Mouse (Mus musculus) brain, adult 2 months (tissue): ENCODE data around the gene Ssmem1.

ENCODE experiments used
- DNase-seq: peaks from one replicate; pipeline ENCODE4 v3.0.0; 2011; ENCODE audit warnings: low read depth, low spot score

Ssmem1 gene

DNA sequence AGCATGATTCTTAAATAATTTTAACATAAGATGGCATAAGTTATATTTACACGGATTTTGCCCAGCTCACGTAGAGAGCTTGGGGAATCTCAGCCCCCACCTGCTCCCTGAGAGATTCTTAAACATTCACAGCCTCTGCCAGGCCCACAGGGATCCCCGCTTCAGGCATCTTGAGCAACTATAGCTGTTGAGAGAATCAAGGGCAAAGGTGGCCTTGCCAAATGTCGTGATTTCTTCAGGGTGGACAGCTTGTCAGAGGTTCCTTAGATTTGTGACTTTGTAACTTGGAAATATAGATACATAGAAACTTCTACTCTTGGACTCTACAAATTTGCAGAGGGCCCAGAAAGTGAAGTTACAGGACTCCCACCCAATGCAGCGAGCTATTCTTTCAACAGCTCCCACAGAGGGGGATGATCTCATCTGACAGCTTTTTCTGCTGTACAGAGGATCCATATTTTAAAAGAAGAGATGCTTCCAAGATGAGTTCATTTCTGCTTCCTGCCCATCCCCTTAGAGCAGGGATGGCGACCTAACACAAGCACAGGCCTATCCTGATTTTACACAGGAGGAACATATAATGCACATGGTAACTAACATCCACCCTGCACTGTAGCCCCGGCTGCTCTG is 43.8 kb downstream of the Ssmem1 start:
- DNase-seq: peak; percentile 62

DNA sequence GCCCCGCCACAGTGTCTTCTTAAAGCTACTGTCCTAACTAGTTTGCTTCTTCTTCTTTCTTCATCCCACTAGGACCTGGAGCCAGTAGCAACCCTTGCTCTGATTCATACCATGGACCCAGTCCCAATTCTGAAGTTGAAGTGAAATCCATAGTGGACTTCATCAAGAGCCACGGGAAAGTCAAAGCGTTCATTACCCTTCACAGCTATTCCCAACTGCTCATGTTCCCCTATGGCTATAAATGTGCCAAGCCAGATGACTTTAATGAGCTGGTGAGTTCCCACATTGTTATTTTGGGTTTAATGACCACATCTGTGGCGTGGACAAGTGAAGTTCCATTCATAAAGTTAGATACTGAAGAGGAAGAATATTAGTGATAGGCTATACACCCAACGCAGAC is 44.4 kb downstream of the Ssmem1 start:
- no peak for DNase-seq

- peak; percentile 59 for DNase-seq
Observed at GRCm38 (mm10) chr6:30554621-30555170, 45.0 kb downstream of the Ssmem1 start.

DNA sequence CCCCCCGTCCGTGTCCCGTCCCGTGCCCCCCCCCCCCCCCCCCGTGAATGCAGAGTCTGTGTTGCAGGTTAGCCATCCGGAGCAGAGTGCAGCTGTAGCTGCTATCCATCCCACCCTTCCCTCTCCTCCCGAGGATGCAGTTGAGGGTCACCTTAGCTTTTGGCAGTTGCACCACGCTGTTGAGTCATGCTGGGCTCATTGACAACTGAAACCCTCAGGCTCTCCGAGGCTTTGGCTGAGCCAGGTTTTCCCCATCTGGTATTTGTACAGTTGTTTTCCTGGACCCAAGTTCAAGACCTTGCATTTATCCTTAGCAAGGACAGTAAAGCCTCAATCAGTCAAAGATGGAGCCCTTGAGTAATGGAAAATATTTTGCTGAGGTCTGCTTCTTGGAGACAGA is 46.4 kb downstream of the Ssmem1 start:
- peak; percentile 48 for DNase-seq

DNA sequence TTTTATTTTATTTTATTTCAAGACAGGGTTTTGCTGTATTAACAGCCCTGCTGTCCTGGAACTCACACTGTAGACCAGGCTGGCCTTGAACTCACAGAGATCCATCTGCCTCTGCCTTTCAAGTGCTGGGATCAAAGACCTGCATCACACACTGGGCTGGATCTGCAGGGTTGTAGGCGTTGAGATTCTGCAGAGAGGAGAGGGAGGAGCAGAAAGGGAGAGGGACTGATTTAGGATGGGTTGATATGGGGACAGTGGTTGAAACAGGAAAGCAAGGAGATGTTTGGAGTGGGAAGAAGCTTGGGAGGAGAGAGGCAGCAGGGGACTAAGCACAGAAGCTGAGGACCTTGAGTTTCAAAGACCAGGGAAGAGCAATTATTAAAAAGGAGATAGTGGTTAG is 50.1 kb downstream of the Ssmem1 start:
- DNase-seq: no peak

DNA sequence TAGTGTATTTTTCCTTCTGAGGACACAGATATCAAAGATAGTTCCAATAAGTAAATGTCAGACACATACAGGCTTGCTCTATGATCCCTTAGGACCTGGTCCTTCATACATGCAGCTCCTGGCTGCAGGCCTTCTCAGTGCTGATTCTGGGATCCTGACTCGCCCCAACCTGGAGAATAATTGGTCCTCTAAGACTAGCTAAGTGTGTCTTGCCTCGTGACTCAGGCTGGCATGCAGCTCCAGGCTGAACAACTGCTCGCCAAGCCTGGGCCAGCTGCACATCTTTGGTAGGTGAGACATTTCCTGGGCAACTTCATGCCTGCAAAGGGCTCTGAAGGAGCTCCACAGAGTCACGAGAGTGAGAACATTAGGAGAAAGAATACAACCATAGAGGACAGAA is 52.5 kb downstream of the Ssmem1 start:
- peak; percentile 30 for DNase-seq

GRCm38 (mm10) chr6:30563575-30563974 is 53.9 kb downstream of the Ssmem1 start:
- no peak for DNase-seq

DNA sequence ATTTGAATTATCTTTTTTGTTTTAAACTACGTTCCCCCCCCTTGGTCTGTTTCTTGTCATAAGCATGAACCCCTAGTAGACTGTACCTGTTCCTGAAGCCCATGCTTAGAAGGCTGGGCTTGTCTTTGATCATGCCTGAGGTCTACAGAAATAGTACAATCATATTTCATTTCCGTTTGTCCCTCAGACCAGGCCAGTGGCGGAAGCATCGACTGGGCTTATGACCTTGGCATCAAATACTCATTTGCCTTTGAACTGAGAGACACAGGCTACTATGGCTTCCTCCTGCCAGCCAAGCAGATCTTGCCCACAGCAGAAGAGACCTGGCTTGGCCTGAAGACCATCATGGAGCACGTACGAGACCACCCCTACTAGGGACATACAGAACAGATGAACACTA is 54.4 kb downstream of the Ssmem1 start:
- DNase-seq: no peak

DNA sequence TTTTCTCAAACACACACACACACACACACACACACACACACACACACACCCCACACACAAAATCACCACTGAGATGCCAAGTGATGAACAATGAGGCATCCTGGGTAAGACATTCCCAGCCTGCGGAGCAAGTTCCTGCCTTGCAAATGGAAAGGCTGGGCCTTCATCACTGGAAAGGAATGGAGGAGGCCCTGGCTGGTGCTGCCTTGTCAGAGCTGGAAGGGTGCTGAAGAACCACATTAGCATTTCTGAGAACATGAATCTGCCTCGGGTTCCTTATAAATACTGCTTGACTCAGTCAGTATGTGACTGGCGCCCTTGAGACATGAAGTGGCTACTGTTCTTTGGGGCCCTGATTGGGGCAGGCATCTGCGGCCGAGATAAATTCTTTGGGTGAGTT is 58.4 kb downstream of the Ssmem1 start, which contains the start of gene Cpa4:
Cpa4 (plus strand) TSS at position 301 of the 400 bp plus-strand sequence.
- DNase-seq: no peak

DNA sequence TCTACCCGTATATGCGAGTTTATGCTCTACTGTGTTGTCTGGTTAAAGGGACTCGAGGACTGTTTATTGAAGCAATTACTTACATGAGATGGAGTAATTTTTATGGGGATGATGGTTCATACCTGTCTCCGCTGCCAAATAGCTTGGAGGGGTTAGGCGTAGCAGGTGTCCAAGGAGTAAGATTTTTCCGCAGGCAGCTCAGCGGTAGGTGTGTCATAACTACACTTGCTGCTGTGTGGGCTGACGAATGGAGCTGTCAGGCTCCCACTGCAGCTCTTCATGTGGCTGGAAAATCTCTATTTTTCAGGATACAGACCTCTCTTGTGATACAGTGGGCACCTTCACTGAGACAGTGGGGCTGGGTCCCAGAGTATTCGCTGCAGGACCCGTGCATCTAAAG is 59.7 kb downstream of the Ssmem1 start:
- DNase-seq: peak; percentile 75
